Mouse (Mus musculus) liver, embryonic 13.5 days (tissue): ENCODE results near the gene Togaram2. TPM values are rescaled to one million over a fixed set of nuclear protein-coding genes. Genes with fewer than 3 reads are reported as not detected.

Source experiments
- polyA plus RNA-seq: library from polyadenylated mRNA; unstranded; fragments of >200 nt; fragmentation: Nextera tagmentation; extraction: Ambion mirVana; gene quantifications from 2 replicates; pipeline ENCODE4 v1.2.1, GENCODE M21; 2015

Gene Togaram2
- polyA plus RNA-seq, 1 experiment from 2014 or later = not detected

Other genes starting within 250 kb of the Togaram2 start
- gene Gm4707, start 213.3 kb upstream of the Togaram2 start, polyA plus RNA-seq = 0.75 and 1.1 TPM in 2 replicates
- gene Smchd1, start 197.9 kb upstream of the Togaram2 start, polyA plus RNA-seq = 37.2 and 39.3 TPM in 2 replicates
- 36.0 and 45.5 TPM in 2 replicates for gene Ndc80, start 146.4 kb upstream of the Togaram2 start, polyA plus RNA-seq
- gene Spdya, start 121.2 kb upstream of the Togaram2 start, polyA plus RNA-seq = 0.23 and 0.24 TPM in 2 replicates
- gene Wdr43, start 57.4 kb upstream of the Togaram2 start, polyA plus RNA-seq = 57.4 and 66.1 TPM in 2 replicates
- 0.02 TPM in 1 of 2 replicates, not detected in the other for gene Pcare, start 79.6 kb downstream of the Togaram2 start, polyA plus RNA-seq
- 0.17 and 0.54 TPM in 2 replicates for gene Clip4, start 95.2 kb downstream of the Togaram2 start, polyA plus RNA-seq